Mouse (Mus musculus) small intestine, adult 2 months (tissue): ENCODE measurements around the gene Dnajc25. TPM values are rescaled to one million over a fixed set of nuclear protein-coding genes. Genes with fewer than 3 reads are reported as not detected.

ENCODE experiments used
- H3K27ac ChIP-seq: fragments of 200-500 bp; 2 replicates; pipeline ENCODE4 v1.5.1; 2012; ENCODE audit warnings: low read depth, low read length, control low read depth, inconsistent platforms; ENCODE audit not compliant: insufficient read depth
- H3K27me3 ChIP-seq: fragments of 200-500 bp; 2 replicates; pipeline ENCODE4 v1.6.1; 2012; ENCODE audit warnings: mild to moderate bottlenecking, moderate library complexity, low read length, inconsistent platforms; ENCODE audit not compliant: control insufficient read depth, insufficient read depth
- H3K36me3 ChIP-seq: fragments of 200-500 bp; 2 replicates; pipeline ENCODE4 v1.6.1; 2012; ENCODE audit warnings: mild to moderate bottlenecking, low read length, control low read depth, inconsistent platforms; ENCODE audit not compliant: control insufficient read depth, insufficient read depth
- H3K4me1 ChIP-seq: fragments of 200-500 bp; 2 replicates; pipeline ENCODE4 v1.6.1; 2012; ENCODE audit warnings: low read length, inconsistent platforms, mixed read lengths; ENCODE audit not compliant: control insufficient read depth, insufficient read depth, insufficient read length
- H3K4me3 ChIP-seq: fragments of 200-500 bp; 2 replicates; pipeline ENCODE4 v1.5.1; 2012; ENCODE audit warnings: low read depth, mild to moderate bottlenecking, control low read depth, inconsistent platforms, low read length, moderate library complexity
- CTCF ChIP-seq: fragments of 200-500 bp; IDR thresholded peaks from 2 replicates; pipeline ENCODE4 v1.5.1; 2012; ENCODE audit warnings: low read depth, mild to moderate bottlenecking, control low read depth, inconsistent platforms, low read length, moderate library complexity, mixed read lengths; ENCODE audit not compliant: insufficient replicate concordance, insufficient read length; ENCODE audit errors: extremely low read depth
- POLR2A ChIP-seq: fragments of 200-500 bp; IDR thresholded peaks from 2 replicates; pipeline ENCODE4 v1.6.1; 2012; ENCODE audit warnings: low read depth, mild to moderate bottlenecking, control low read depth, inconsistent platforms, low read length, moderate library complexity
- WGBS: fragments of 180-500 bp; shearing (Covaris S2); methylation state at CpG from one replicate; pipeline ENCODE4 v1.1.7; 2018; 5-methylcytosine and 5-hydroxymethylcytosine counted together
- polyA plus RNA-seq: library from polyadenylated mRNA; depleted of rRNA; stranded (reverse); fragments of >200 nt; gene quantifications from 2 replicates; pipeline ENCODE4 v1.2.3, GENCODE M21; 2012

Dnajc25 gene
- polyA plus RNA-seq, 1 experiment = 4.2 TPM

- H3K27me3 ChIP-seq = no peaks in the 10 kb centered on the region
- H3K27ac ChIP-seq = no peak overlapping the region
- H3K4me1 ChIP-seq = peaks cover 4% of the 10 kb centered on the region; the same call in 1 of the 2 replicates
- H3K4me3 ChIP-seq = no peak overlapping the region
- H3K36me3 ChIP-seq = peaks cover 36% of the 10 kb centered on the region
- WGBS = 92% methylated on average over 6 of the region's 6 CpGs
- TF ChIP-seq CTCF (no peak), POLR2A (no peak)
Observed at GRCm38 (mm10) chr4:58981421-58981820, 13.4 kb upstream of the Dnajc25 start.

- peaks cover 31% of the 10 kb centered on the region for H3K36me3 ChIP-seq
- WGBS = 89% methylated on average over 8 of the region's 8 CpGs
- peaks cover 4% of the 10 kb centered on the region; the same call in 1 of the 2 replicates for H3K4me1 ChIP-seq
- H3K27ac ChIP-seq = no peak overlapping the region
- H3K4me3 ChIP-seq = no peak overlapping the region
- no peaks in the 10 kb centered on the region for H3K27me3 ChIP-seq
- TF ChIP-seq CTCF (no peak), POLR2A (no peak)
Observed at GRCm38 (mm10) chr4:58982806-58983205, 12.1 kb upstream of the Dnajc25 start.

GRCm38 (mm10) chr4:58985157-58985648 lies 9.7 kb upstream of the Dnajc25 start:
- Histone ChIP-seq H3K4me3 (no peak overlapping the region), H3K4me1 (peaks cover 9% of the 10 kb centered on the region), H3K27me3 (no peaks in the 10 kb centered on the region), H3K36me3 (peaks cover 22% of the 10 kb centered on the region), H3K27ac (no peak overlapping the region)
- 7% methylated on average over 7 of the region's 7 CpGs for WGBS
- TF ChIP-seq POLR2A (no peak), CTCF (peak; percentile 67; the same call in 1 of the 2 replicates)

GRCm38 (mm10) chr4:58986540-58987190 lies 8.2 kb upstream of the Dnajc25 start, which contains the start of gene Ptgr1:
Gene Ptgr1 (minus strand): TSS chr4:58987119.
- 1% methylated on average over 28 of the region's 28 CpGs for WGBS
- peak within 1 kb of the TSS; percentile 81 for H3K4me3 ChIP-seq
- H3K27me3 ChIP-seq = no peaks in the 10 kb centered on the region
- H3K4me1 ChIP-seq = peaks cover 9% of the 10 kb centered on the region
- H3K27ac ChIP-seq = peak within 1 kb of the TSS; percentile 24; the same call in 1 of the 2 replicates
- peaks cover 14% of the 10 kb centered on the region for H3K36me3 ChIP-seq
- TF ChIP-seq POLR2A (peak; percentile 75; the same call in 1 of the 2 replicates), CTCF (no peak)

GRCm38 (mm10) chr4:58989303-58989898 lies 5.5 kb upstream of the Dnajc25 start:
- Histone ChIP-seq H3K36me3 (peaks cover 1% of the 10 kb centered on the region; the same call in 1 of the 2 replicates), H3K27me3 (no peaks in the 10 kb centered on the region), H3K4me3 (no peak overlapping the region), H3K27ac (peak overlapping the region; percentile 35; the same call in 1 of the 2 replicates), H3K4me1 (peaks cover 29% of the 10 kb centered on the region)
- WGBS = 72% methylated on average over 7 of the region's 7 CpGs
- TF ChIP-seq POLR2A (no peak), CTCF (no peak)

GRCm38 (mm10) chr4:58990609-58991434 lies 4.0 kb upstream of the Dnajc25 start:
- Histone ChIP-seq H3K4me3 (no peak overlapping the region), H3K27me3 (no peaks in the 10 kb centered on the region), H3K4me1 (peaks cover 33% of the 10 kb centered on the region), H3K27ac (no peak overlapping the region), H3K36me3 (no peaks in the 10 kb centered on the region)
- TF ChIP-seq CTCF (no peak), POLR2A (no peak)
- 77% methylated on average over 17 of the region's 17 CpGs for WGBS
